Mouse (Mus musculus) heart, postnatal 14 days (tissue): ENCODE measurements around the gene Klhdc8a. TPM values are rescaled to one million over a fixed set of nuclear protein-coding genes. Genes with fewer than 3 reads are reported as not detected.

ENCODE experiments used
- DNase-seq, 2 experiments: peaks; one replicate each; pipeline ENCODE4 v3.0.0; 2021 to 2022
- intact Hi-C: fragments of 180-260 bp; cut with DNase I; formaldehyde crosslinking; loops from one replicate; pipeline ENCODE4 v1.15.1; 2025
- total RNA-seq, 2 experiments: library from RNA; stranded (reverse); gene quantifications; 2 replicates each; pipeline ENCODE4 v1.2.3; 2021

Klhdc8a gene
- total RNA-seq, 2 experiments from 2014 or later: 23.6 to 29.0 TPM

GRCm38 (mm10) chr1:132315889-132316624 is 17.6 kb downstream of the Klhdc8a start, which contains the start of gene Nuak2:
Nuak2 (plus strand) TSS chr1:132316126.
- intact Hi-C loops: loop anchor here (1.0 kb wide), 1 partner anchor 37 kb away; no protein-coding TSS in a partner anchor
- peak; percentile 88 for DNase-seq

GRCm38 (mm10) chr1:132316625-132316994 is 18.2 kb downstream of the Klhdc8a start:
- intact Hi-C loops: loop anchor here (1.0 kb wide), 1 partner anchor 37 kb away; no protein-coding TSS in a partner anchor
- DNase-seq: no peak

GRCm38 (mm10) chr1:132317413-132317812 is 19.0 kb downstream of the Klhdc8a start:
- no peak for DNase-seq
- intact Hi-C loops: no loop called here

GRCm38 (mm10) chr1:132317894-132318863 is 19.8 kb downstream of the Klhdc8a start:
- DNase-seq: no peak
- intact Hi-C loops: no loop called here

GRCm38 (mm10) chr1:132319242-132319641 is 20.8 kb downstream of the Klhdc8a start:
- intact Hi-C loops: no loop called here
- DNase-seq: peak; percentile 50 to 51

- intact Hi-C loops: no loop called here
- DNase-seq: no peak
These were observed 23.6 kb downstream of the Klhdc8a start for GRCm38 (mm10) chr1:132321821-132322580.

- no peak for DNase-seq
- intact Hi-C loops: no loop called here
These were observed 24.5 kb downstream of the Klhdc8a start for GRCm38 (mm10) chr1:132322711-132323542.

- DNase-seq: no peak
- intact Hi-C loops: no loop called here
These were observed 28.4 kb downstream of the Klhdc8a start for GRCm38 (mm10) chr1:132326777-132327176.

- DNase-seq: no peak
- intact Hi-C loops: no loop called here
These were observed 29.1 kb downstream of the Klhdc8a start for GRCm38 (mm10) chr1:132327477-132327876.

GRCm38 (mm10) chr1:132328565-132328964 is 30.1 kb downstream of the Klhdc8a start:
- intact Hi-C loops: no loop called here
- no peak for DNase-seq

- DNase-seq: no peak
- intact Hi-C loops: no loop called here
These were observed 31.2 kb downstream of the Klhdc8a start for GRCm38 (mm10) chr1:132329656-132330055.

GRCm38 (mm10) chr1:132330397-132330796 is 32.0 kb downstream of the Klhdc8a start:
- no peak for DNase-seq
- intact Hi-C loops: no loop called here

GRCm38 (mm10) chr1:132331283-132331682 is 32.9 kb downstream of the Klhdc8a start:
- intact Hi-C loops: no loop called here
- DNase-seq: no peak

GRCm38 (mm10) chr1:132333201-132333600 is 34.8 kb downstream of the Klhdc8a start:
- intact Hi-C loops: no loop called here
- DNase-seq: no peak

- DNase-seq: peak; percentile 70 to 77
- intact Hi-C loops: no loop called here
These were observed 35.3 kb downstream of the Klhdc8a start for GRCm38 (mm10) chr1:132333675-132334141.

GRCm38 (mm10) chr1:132334178-132334801 is 35.9 kb downstream of the Klhdc8a start:
- intact Hi-C loops: no loop called here
- DNase-seq: no peak

GRCm38 (mm10) chr1:132335378-132335965 is 37.0 kb downstream of the Klhdc8a start:
- intact Hi-C loops: no loop called here
- DNase-seq: peak; percentile 55 to 64

- intact Hi-C loops: no loop called here
- DNase-seq: no peak
These were observed 38.5 kb downstream of the Klhdc8a start for GRCm38 (mm10) chr1:132336921-132337320.
